Mouse (Mus musculus) adrenal gland, postnatal 10 days (tissue): ENCODE measurements at regions not wholly inside any gene's neighbourhood (a gene's known extent, or its start where the extent isn't known, plus 50 kb on each side); places are given as distances from the start of the nearest gene placed in this dataset. TPM values are rescaled to one million over a fixed set of nuclear protein-coding genes. Genes with fewer than 3 reads are reported as not detected.

ENCODE experiments used
- DNase-seq: peaks from one replicate; pipeline ENCODE4 v3.0.0; 2021; ENCODE audit warnings: mixed read lengths
- microRNA-seq: library from miRNA; unstranded; fragments of <30 nt; microRNA quantifications from one replicate; pipeline ENCODE4 v1.2.0, GENCODE M21; 2021

GRCm38 (mm10) chr12:94749747-94750515 lies 942.1 kb upstream of the Flrt2 start:
- no peak for DNase-seq

- DNase-seq = no peak
Observed at GRCm38 (mm10) chr12:94755754-94756153, 936.3 kb upstream of the Flrt2 start.

DNA sequence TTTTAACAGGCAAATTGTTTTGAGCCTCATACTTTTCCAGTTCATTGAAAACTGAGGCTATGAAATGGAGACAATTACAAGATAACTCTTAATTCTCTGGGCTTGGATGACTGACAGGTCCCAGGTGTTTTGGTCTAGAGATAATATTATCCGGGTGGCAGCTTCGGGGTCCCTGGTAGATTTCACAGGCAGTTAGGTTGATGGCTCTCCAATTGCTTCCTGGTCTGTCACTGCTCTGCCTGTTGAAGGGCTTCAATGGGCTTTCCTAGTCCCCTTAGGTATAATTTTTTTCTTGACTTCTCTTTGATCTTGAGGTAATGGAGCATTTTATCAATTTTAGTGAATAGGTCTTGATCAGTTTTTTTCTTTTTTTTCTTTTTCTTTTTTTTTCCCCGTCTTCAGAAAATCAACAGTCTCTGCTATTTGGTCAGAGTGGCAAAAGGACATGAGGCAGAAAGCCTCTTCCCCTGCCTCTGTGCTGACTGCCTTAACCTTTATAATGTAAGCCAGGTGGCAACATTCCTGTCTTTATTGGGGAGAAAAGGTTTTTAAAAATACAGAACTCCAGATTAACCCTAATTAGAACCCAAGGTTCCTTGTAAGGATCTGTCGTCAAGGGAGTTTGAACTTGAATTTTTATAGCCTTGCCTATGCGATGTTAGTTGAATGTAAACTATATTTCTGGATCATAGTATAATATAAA lies 896.0 kb upstream of the Flrt2 start:
- DNase-seq = no peak

DNA sequence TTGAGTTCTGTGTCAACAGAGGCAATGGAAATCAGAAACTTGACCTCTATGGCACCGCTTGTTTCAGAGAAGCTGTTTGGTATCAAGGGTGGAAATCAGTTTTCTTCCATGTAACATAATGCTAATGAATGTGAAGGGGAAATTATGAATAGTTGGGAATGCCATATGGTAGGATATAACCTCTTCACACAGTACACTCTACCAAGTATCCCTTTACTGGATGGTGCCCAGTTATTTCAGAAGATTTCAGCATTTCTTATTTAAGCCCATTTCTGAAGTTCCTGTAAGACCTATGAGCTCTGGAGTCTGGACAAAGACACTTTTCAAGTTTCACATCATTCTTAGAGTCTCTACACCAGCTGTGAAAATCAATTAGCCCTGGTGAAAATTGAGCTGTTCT lies 887.3 kb upstream of the Flrt2 start:
- DNase-seq = no peak

DNA sequence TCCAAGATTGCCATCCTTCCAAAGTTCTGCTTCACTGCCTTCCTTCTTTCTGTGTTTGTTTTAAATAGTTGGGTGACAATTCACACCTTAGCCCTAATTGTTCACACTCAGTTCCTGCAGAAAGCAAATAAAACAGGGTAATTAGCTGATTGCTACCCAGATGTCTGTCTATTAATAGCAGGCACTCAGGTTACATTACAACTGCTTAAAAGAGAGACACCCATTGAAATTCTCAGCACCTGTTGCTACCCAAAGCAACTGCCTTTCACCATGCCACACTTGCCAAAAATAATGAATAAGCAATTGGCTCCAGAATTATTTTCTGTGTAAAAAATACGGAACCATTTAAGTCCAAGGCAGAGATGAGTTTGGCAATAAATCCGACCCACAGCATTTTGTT lies 860.6 kb upstream of the Flrt2 start:
- no peak for DNase-seq

- DNase-seq = no peak
Observed at GRCm38 (mm10) chr12:94862720-94863119, 829.3 kb upstream of the Flrt2 start.

DNA sequence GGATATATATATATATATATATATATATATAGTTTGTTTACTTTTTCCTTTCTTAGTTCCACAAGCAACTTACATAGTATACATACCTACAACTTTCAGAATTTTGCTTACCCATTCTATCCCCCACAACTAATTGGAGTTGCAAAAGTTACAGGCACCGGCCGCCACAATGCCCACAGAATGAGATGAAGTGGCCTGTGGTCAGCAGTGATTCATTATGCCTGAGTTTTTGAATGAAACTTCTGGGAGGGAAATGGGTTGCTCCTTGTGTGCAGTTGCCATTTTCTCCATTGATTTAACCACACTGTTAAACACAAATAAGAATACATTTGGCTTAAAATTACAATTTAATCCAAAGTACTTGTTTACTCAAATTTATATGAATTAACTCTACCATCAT lies 781.2 kb upstream of the Flrt2 start:
- no peak for DNase-seq

GRCm38 (mm10) chr12:94943067-94943466 lies 749.0 kb upstream of the Flrt2 start:
- no peak for DNase-seq

Small RNA genes lying in the stretch of these regions (microRNA-seq; reads per million reads assigned to microRNA genes)
- gene Mir8099-2 = not detected
